Mouse (Mus musculus) layer of hippocampus, postnatal 36 days (tissue): Measurements from ENCODE around the gene Uqcrh. TPM values are rescaled to one million over a fixed set of nuclear protein-coding genes. Genes with fewer than 3 reads are reported as not detected.

Experiments used
- DNase-seq, 2 experiments: peaks; one replicate each; pipeline ENCODE4 v3.0.0; 2022
- total RNA-seq, 2 experiments: library from RNA; stranded (reverse); gene quantifications; 2 replicates each; pipeline ENCODE4 v1.2.3; 2021

Uqcrh gene
- total RNA-seq, 2 experiments from 2014 or later = 413 to 440 TPM

DNA sequence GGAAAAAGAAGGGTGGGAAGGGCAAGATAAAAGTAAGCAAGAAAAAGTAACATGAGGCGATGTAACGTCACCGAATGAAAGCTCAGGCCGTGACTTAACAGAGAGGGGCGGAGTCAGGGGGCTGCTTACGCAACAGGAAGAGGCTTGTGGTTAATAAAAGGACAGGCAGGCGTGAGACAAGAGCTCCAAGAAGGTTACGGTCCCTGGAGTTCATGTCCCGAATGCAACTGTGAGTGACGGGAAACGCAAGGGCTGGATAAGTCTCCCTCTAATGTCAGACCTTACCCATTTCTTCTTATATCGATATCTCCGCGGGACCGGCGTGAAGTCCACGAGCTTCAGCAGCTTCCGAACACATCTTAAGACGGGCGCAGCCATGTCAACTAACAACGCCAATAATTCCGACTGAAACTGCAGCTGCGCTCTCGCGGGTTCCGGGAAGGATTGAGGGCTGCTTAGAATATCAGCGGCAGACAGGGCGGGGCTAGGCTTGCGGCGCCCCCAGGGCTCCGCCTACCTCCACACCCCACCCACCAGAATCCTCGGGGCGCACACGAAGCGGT lies 21.4 kb downstream of the Uqcrh start, which contains the start of gene Nsun4:
Nsun4 (minus strand) TSS at position 478 of the 563 bp plus-strand sequence.
- peak; percentile 88 to 90 for DNase-seq

DNA sequence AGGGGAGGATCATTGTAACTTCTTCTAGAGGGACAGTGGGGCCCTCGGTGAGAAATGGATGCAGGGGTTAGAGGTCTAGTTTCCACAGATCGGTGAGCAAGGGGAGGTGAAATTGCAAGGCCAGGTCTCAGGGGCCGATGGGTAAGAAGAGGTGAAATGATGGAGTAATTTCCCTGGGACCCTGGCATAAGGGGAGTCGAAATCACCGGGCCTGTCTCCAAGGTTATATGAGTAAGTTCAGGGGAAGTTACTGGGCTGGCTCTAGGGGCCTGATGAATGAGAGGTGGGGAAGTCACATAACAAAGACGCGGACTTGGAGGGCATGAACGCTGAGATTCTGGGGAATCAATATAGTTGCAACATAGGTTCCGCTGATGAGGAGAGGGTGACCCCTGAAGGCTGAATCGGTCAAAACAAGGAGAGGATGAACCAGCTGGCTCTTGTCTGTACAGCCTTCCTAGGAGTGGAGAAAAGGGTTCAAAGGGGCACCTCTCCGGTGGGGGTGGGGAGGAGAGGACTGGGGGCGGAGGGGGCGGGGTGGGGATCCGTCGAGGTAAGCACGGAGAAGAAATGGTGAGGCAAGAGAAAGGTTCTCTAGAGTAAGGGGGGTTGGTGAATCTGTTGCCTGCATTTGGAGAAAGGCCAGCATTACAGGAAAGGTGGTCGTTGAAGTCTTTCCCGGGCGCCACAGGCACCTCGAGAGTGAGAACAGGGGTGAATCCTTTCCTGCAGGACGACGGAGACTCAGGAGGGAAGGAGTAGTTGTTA lies 22.2 kb downstream of the Uqcrh start:
- DNase-seq = no peak

DNA sequence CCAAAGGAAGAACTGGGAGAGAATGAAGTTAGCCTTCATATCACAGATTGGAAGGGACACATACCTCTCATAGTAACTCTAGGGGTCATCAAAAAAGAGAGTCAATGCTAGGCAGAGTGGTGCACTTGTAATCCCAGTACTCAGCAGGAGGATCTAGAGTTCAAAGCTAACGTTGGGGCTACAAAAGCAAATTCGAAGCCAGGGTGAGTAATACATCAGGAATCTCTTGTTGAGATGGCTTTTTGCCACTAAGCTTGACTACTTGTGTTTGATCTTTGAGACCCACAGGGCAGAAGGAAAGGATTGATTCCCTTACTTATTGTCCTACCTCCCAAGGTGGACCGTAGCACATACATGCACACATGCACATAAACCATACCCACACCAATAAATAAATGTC lies 25.7 kb downstream of the Uqcrh start:
- no peak for DNase-seq

DNA sequence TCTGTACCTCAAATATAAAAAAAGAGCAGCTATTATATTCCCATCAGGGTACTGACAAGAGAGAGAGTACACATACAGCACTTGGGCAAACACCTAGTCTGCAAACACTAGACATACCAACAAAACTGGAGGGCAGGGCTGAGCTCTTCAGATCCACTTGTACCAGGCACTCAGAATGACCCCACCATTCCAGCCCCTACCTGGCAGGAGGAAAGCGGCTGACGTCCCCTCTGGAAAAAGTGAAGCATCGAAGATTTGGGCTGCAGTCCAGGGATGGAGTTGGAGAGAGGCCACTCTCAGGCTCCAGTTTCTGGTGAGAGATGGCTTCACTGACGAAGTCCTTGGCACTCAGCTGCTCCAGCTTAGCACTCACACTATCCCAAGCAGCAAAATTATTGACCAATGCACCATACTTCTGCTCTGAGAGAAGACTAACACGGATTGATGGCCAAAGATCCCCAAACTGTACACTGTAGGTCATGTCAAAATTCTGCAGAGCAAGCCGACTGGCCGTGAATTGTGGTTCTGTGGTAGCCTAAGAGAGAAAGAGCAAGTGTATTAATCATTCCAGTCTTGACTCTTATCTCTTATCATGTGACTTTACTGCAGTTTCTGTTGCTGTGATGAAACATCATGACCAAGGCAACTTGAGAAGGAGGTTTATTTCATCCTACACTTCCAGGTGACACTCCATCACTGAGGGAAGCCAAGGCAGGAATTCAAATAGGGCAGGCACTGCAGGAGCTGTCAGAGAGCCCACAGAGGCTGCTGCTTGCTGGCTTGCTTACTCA lies 26.5 kb downstream of the Uqcrh start:
- no peak for DNase-seq

DNA sequence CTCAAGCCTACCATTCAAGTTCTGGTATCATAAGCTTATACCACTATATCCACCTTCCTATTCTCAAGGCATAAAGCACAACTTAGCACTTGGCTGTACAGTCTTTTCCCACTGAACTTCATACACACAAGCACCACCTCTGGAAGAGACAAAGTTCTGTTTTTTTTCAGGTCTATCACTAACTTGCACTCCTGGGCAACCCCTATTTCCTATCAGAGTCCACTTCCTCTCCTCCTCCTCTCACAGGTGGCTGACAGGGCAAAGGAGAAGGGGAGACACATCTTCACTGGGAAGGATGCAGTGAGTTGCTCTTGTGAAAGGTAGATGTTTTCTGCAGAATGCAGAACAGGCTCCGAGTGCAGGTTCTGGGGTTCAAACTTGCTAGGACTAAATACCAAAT lies 27.2 kb downstream of the Uqcrh start:
- no peak for DNase-seq

DNA sequence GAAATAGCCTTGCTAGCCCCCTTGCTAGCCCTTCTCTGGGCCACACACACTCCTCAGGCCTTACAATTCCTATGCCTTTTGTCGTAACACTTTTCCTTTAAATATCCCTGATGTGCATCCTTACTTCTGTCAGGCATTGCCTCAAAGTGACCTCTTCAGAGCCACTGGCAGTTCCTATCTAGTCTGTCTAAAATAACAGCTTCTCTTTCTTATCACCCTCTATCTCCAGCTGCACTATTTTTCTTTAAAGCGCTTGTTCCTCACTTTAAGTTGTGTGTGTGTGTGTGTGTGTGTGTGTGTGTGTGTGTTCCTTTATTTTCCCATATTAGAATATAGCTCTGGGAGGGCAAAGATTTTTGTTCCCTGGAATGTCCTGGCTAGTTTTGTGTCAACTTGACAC lies 28.3 kb downstream of the Uqcrh start:
- no peak for DNase-seq

DNA sequence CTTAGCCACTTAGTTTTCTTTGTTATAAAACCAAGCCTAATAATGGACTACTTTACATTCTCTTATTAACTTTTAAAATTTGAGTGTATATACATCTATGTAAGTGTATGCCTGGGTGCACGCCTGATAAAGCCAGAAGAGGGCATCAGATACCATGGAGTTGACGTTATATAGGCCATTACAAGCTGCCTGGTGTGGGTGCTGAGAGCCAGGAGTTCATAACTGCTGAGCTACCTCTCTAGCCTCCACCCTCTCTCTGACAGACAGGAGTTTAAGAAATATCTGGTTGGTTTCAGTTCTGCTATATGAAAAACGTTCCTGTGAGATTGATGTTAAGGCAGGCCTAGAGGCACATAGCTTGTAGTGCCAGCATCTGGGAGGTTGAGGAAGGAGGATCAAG lies 32.7 kb downstream of the Uqcrh start:
- no peak for DNase-seq

DNA sequence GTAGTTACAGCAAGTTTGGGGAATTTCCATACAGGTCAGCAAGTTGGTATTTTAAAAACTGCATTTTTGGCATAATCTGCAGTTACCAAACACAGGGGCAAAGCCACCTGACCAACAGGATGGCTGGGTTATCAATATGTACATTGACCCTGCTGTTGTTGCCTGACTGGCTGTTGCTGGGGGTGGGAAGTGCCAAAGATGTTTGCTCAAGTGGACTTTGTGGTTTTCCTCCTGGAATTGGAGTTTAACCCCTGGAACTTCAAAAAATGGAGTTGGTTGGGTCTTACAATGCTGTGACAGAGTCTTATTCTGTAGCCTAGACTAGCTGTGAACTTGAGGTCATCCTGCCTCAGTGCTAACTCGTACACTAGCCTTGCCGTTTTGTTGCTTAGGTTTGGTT lies 34.4 kb downstream of the Uqcrh start:
- no peak for DNase-seq

DNA sequence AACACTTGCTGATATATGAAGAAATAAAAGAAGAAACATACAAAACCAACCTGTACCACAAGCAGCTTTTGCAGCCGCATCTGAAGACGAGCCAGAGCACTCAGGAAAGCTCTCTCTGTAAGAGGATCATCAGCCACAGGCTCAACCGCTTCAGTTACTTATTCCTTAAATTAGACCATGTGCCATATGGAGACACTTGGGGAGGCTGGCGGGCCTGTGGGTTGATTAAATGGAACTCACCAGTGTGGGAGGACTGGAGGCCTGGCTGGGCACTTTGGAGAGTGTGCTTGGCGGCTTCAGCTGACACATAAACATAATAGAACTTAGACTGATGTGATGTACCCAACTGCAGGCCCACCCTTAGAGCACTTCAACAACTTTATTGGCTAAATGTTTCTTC lies 41.5 kb downstream of the Uqcrh start:
- DNase-seq = no peak

DNA sequence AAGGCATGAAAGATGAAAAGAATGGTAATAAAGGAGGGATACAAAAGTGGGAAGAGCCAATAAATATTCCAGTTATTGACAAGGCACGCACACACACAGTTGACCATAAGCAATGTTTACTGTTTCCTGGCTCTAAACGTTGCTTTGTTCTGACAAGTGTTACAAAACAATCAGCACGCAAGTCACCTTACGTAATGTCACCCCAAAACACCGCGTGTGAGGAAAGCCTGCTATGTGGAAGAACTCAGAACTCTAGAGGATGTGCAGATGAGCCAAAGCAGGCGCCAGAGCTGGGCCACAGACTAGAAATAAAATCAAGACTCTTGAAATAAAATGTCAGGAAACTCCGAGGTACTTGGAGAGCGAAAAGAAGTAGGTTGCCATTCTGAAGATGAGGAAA lies 42.0 kb downstream of the Uqcrh start:
- no peak for DNase-seq

DNA sequence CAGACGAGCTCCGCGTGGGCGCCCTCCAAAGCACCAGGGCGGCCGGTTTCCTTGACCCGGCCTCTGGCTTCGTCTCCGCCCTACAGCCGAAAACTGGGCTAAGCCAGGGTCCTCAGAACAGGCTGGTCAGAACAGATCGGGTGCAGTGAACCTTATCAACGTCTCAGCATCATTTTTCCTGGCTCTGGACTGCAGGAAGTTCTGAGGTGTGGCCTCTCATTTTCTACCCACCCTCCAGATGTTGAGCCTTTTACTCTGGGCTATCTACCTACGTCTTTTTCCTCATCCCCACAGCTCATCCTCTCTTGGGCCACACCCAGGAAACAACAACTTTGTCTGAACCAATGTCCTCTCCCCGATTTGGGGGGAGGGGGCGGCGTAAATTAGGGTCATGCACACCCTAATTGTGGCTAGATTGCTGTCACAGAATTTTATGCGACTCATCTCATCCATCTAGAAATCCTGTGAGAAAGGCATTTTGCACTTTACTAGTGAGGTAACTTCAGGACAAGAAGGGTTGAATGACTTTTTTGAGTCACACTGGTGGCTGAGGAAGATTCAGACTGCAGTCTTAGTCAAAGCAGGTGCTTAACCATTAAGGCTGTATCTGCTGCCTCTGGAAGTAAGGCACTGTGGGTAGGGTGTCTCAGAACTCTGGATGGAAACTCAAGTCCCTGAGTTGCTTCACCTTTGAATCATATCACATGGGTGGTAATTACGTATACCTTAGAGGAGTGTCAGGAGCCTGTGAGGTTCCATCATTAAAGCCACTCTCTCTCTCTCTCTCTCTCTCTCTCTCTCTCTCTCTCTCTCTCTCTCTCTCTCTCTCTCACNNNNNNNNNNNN lies 56.7 kb downstream of the Uqcrh start, which contains the start of gene Faah:
Faah (minus strand) TSS at position 25 of the 845 bp plus-strand sequence.
- no peak for DNase-seq

DNA sequence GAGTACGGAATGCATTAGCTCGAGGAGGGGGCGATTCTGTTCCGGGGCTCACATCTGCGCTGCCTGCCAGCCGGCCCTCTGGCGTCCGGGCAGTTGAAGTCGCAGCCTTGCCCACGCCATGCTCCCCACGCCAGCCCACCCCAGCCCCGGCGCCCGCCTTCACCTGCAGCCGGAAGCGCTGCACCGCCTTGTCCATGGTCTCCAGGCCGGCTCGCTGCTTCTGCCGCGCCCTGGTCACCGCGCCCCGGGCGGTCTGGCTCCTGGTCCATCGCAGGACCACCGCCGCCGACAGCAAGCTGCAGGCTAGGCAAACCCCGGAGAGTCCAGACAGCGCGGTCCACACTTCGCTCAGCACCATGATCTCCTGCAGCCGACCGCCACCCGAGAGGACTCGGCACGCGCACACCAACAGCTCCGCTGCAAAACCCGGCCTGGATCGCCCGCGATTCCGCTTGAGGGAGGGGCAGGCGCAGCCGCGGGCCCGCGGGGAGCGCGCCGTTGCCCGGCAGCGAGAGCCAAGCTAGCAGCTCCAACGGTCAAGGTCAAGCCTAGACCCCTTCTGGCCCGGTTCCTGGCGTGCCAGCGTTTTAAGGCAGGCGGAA lies 57.5 kb downstream of the Uqcrh start:
- DNase-seq = peak; percentile 75 to 80

Other genes starting within 250 kb of the Uqcrh start
- 1 to 10 TPM; 4.6 to 5.1 TPM for gene Mob3c, start 247.0 kb downstream of the Uqcrh start, total RNA-seq
- gene Mknk1, start 235.9 kb downstream of the Uqcrh start, total RNA-seq = 10 to 100 TPM; 43.0 to 45.1 TPM
- under 1 TPM in 1 of 2 experiments, not detected in 1; 0.35 TPM for gene Kncn, start 190.7 kb downstream of the Uqcrh start, total RNA-seq
- not detected for gene 6430628N08Rik, start 184.4 kb downstream of the Uqcrh start, total RNA-seq
- not detected for gene Dmbx1, start 135.1 kb downstream of the Uqcrh start, total RNA-seq
- gene Faah, start 57.1 kb downstream of the Uqcrh start, total RNA-seq = 100 to 1,000 TPM; 144 to 145 TPM
- gene Nsun4, start 21.2 kb downstream of the Uqcrh start, total RNA-seq = 10 to 100 TPM in 1 of 2 experiments, 1 to 10 TPM in 1; 8.8 to 10.8 TPM
- gene Lrrc41, start 198 bp upstream of the Uqcrh start, total RNA-seq = 10 to 100 TPM; 40.1 to 42.5 TPM
- gene Rad54l, start 48.6 kb upstream of the Uqcrh start, total RNA-seq = 1 to 10 TPM in 1 of 2 experiments, under 1 TPM in 1; 0.73 to 1.0 TPM
- gene Pomgnt1, start 48.8 kb upstream of the Uqcrh start, total RNA-seq = 10 to 100 TPM; 62.4 to 63.5 TPM
- 10 to 100 TPM; 21.8 to 23.8 TPM for gene Lurap1, start 76.3 kb upstream of the Uqcrh start, total RNA-seq
- not detected for gene Tspan1, start 92.5 kb upstream of the Uqcrh start, total RNA-seq
- not detected for gene 1700042G07Rik, start 98.3 kb upstream of the Uqcrh start, total RNA-seq
- gene Gm49337, start 98.3 kb upstream of the Uqcrh start, total RNA-seq = 1 to 10 TPM in 1 of 2 experiments, not detected in 1; 1.2 TPM
- 10 to 100 TPM; 36.5 to 37.6 TPM for gene Pik3r3, start 146.5 kb upstream of the Uqcrh start, total RNA-seq